Mouse (Mus musculus) fibroblast of lung, adult 2 months (primary cell): ENCODE data around the gene Zbtb20.

Experiments
- DNase-seq: peaks from one replicate; pipeline ENCODE4 v3.0.0-alpha.2; 2011; ENCODE audit warnings: low read depth

The Zbtb20 gene

DNA sequence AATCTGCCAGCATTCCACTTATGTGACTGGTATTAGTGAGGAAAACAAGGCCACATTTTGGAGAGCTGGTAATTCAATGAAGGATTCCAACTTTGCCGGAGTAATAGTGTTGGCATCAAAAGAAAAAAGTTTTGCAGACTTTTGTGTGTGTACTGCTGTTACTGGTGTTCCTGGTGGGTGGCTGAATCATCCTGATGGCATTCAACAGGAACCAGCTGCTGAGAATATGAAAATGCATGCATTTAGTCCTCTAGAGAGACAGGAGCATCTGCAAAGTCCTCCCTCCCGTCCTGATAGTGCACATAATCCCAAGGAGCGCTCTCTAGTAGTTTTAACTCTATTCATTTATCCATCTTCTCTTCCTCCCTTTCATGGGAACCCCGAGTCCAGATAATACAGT, 639.9 kb downstream of the Zbtb20 start:
- DNase-seq = no peak

DNA sequence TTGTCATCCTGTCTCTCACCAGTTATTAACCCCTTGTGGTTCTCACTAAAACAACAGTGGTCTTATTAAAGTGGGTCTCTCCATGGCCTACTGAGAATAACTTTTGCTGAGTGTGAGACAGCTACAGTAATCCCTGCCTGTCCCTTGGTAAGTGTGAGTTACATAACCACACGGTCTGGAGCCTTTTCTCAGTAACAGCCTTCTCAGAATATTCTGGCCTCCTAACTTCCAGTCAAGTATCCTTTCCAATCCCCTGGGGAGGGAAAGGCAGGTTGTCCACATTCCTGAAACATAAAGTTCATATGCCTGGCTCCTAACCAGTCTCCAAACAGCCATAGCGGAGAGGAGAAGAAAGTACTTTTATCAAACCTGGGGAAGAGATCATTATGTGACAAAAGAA, 644.6 kb downstream of the Zbtb20 start:
- no peak for DNase-seq

DNA sequence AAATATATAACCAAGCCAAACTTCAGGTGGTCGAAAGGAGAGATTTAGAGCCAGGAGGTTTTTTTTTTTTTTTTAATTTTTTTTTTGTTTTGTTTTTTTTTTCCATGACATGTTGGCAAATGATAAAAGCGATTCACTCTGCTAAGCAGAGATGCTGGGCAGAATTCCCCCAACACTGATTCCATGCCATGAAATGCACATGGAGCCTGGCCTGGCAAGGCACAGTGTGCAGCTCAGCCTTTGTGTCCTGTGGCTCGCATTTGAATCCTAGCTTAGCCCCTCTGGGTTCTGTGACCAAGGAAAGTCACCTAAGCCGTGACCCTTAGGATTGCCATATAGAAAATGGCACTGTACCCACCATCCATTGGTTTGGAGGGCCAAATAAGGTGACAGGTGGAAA, 646.8 kb downstream of the Zbtb20 start:
- no peak for DNase-seq

DNA sequence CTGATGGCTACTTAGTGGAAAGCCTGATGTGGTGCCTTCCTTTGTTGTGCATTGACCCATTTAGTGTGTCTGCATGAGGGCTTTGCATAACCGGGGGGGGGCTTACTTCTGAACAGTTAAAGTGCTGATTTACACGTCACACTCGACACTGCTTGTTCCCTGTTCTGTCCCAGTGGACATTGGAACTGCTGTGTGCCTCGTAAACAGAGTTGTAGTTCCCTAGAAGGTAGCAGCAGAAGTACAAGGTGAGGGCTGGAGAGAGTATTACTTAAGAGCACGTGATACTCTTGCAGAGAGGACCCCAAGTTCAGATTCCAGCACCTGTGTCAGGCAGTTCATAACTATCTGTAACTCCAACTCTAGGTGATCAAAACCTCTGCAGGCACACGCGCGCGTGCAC, 648.5 kb downstream of the Zbtb20 start:
- DNase-seq = no peak

DNA sequence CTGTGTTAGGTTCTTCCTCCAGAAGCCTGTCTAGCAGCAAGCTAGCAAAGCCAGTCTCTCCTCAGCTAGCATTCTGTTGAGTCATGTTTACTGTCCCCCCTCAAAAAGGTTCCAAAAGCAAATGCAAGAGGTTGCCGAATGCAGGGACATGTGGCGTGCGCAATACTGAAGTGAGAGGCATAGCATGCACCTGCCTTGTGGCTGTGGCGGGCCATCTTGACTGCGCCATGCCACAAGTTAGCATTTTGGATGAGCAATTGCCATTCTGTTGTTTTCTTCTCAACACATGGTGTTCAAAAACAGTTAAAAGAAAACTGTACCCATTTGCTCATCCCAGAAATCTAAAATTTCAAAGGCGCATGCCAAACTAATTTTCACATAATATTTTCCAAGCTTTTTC, 649.9 kb downstream of the Zbtb20 start:
- DNase-seq = no peak

DNA sequence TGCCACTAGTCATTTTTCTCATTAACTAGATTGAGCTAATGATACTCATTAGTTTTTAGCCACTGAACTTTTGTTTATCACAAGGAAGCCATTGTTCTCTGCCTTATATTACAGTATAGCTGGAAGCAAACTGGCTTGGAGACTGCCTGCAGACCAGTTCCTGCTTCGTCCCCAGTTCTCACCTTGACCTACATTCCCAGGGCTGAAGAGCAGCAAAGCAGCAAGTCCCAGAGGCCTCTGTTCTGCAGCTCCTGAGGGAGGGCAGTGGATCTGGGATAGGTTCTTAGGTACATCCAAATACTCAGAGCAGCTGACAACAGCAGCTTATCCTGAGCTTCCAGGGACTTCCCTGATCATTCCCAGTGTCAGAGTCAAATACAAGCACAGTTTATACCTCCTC, 652.6 kb downstream of the Zbtb20 start:
- DNase-seq = no peak

DNA sequence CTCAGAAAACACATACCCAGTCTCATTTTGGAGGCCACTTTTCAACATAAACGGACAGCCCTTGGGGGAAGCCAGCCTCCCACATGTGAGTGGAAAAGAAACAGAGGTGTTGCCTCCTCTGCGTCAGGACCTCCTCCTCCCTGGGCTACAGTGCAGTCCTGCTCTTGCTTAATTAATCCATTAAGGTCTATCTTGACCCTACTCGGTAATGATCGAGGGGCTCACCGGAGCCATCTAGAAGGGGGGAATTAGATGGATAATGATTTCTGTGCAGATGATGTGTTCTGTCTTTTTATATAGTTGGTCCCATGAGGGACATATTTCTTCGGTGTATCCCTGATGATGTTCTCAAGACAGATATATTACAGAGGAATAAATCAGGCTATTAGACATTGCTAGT, 655.6 kb downstream of the Zbtb20 start:
- no peak for DNase-seq

DNA sequence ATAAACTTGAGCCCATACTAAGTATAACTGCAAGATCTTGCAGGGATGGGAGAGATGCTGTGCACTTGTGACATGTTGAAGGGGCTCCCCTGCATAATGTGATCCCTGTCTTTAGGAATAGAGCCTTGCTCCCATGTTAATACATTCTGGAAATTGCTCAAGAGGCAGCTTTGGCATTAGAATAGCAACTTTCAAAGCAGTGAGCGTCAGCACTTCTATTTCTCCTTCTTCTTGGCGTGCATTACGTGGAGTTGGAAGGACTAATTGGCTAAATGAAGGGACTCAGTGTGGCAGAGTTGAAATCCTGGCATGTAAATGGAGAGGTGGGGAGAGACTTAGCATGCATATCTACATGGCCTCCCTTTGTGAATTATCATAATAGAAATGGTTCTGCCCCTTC, 658.4 kb downstream of the Zbtb20 start:
- no peak for DNase-seq

DNA sequence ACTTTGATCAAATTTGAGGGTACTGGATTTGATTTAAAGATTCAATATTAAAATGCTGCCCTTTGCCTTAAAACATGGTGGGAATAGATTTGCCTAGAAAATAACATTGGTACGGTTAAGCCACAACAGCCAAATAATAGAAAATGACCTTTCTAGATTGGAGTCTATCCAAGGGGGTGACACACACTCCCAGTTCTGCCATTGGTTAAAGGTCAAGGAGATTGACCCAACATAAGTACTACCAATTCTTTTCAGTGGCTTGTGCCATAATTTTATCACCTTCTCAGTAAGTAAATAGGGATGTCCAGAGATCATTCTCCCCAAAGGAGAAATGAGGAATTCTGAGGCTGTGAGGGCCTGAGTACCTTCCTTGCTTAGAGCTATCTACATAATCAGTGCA, 660.2 kb downstream of the Zbtb20 start:
- DNase-seq = no peak

DNA sequence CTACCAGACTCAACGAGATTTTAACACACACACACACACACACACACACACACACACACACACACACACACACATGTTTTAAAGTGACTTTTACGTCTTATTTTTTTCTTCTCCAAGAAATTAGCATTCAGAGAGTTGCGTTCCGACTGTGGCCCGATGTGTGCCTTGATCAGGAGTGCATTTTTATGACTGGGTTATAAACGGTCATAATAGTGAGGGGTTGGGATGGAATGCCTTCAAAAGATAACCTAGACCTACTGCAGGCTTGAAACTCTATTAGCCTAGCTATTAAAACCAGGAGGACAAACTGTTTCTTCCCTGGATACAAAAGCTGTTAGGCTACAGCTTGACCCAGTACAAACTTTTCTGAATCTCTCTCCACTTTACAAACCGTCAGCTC, 661.5 kb downstream of the Zbtb20 start:
- DNase-seq = no peak

DNA sequence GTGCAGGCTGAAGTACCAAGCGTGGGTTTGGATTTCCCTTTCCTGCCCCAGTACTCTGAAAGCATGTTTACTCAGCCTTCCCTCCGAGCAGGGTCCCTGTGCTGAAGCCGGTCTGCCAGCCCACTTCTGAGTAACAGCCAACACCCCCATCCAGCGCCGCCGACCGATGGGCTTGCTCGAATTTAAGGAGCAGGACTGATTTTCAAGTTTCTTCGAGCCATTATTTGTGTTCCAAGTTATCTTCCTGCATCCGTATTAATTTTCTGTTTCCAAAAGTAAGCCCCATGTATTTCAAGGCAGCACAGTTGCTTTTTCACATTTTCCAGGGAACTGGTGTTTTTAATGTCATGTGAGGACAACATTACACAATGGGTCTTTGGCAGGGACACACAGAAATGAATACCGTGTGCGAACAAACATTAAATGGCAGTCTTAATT, 664.0 kb downstream of the Zbtb20 start:
- DNase-seq = no peak

DNA sequence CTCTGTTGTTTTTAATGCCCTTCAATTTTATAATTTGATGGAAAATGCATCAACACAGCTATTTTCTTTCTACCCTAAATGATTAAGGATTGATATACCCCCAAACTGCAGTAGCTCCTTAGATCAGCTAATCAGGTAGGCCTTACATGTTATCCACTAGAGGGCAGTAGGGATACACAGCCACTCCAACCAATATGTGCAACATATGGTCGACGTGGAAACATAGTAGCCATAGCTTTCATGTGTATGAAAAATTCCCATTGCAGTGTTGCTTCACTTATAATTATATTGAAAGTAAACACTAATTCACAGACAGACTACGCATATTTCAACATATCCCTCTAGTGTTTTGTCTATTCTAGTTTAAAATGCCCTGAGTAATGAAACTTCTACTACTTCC, 664.4 kb downstream of the Zbtb20 start:
- DNase-seq = no peak

DNA sequence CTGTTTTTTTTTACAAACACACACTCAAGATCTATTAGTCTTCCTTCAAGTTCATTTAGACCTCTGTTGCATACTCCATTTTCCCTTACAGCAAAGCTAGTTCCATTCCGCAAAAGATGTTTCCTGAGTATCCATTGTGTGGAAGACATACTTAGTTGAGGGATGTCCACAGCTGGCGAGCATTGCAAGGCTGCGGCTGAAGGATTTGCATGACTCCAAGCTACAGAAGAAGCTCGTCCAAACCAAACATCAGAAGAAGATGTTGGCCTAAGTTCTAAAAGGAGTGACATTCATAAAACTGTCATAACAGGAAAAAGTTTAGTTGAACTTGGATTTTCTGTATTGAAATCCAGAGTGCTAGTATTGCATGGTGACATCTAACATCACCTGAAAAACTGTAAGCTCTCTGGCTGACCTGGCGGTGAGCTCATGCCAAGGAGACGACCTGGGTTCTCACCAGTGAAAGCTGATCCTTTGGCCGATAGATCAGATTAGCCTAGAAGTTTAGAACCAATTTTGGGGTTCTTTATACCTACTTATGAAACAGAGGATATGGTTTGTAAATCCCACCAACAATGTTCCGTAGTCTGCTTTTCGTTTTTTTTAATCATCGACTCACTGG, 665.0 kb downstream of the Zbtb20 start:
- no peak for DNase-seq

DNA sequence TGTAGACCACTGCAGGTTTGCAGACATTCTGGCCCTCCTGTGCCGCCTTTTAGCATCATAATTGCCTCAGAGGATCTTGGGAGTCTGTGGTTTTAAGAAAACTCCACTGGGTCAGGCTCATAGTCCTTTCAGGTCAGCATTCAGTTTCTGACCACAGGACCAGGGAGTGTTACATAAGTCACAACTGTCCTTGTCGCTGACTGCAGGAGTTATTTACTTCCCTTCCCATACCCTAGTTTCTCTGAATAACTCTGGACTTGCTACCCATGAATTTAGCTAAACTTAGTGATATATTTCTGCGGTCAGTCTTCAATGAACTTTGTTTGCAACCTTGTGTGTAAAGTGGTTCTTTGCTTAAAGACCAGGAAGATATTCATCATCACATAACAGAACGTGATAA, 669.6 kb downstream of the Zbtb20 start:
- DNase-seq = no peak

DNA sequence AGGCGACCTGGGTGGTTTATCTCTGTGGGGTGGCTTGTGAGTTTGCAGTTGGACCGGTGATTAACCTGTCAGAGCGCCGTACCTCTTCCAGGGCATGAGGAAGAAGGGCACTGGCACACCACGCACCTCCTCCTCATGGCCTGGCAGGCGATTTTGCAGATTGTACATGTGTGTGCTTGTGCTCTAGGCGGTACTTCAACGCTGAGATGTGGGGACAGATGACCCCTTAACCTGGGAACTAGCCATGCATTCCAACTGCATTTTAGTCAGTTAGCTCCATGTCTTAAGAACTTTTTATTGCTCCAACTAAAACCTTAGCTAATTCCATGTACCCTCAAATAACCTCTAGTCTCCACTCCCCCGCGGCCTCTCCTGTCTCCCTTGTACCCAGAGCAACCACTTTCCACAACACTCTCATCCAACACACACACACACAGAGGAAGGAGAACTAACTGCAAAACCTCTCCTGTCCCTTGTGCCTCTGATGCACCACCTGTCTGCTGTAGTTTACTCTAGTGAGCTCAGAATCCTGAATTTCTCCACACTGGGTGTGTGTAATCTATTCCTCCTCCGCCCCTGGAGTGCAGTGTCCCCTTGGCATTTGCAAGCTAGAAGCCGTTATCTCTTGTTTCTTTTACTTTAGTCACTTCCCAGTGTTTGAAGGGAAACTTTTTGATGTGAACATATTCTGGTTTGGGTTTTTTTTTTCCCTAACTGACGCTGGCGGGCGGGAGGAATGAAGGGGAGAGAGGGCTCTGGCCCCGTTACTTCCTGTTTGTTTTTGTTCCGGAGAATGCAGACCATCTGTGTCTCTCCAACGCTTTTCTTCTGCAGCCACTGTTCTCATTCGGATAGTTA, 671.9 kb downstream of the Zbtb20 start:
- no peak for DNase-seq

DNA sequence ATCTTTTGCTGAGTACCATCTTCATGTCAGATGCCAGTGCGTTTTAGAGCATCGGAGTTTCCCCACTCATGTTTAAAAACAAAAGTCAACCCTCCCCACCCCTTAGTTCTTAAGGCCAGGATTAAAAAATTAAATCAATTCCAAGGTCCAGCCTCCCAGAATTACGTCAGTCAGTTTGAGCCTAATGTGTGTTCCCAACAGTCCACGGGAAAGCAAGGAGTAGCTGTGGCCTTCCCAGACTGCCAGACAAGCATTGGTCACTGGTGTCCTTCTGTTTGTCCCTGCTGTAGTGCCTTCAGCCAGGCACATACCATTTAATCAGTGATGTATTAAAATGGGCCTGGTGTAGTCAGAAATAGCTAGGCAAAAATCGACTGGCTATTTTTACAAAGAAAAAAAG, 673.1 kb downstream of the Zbtb20 start:
- no peak for DNase-seq

DNA sequence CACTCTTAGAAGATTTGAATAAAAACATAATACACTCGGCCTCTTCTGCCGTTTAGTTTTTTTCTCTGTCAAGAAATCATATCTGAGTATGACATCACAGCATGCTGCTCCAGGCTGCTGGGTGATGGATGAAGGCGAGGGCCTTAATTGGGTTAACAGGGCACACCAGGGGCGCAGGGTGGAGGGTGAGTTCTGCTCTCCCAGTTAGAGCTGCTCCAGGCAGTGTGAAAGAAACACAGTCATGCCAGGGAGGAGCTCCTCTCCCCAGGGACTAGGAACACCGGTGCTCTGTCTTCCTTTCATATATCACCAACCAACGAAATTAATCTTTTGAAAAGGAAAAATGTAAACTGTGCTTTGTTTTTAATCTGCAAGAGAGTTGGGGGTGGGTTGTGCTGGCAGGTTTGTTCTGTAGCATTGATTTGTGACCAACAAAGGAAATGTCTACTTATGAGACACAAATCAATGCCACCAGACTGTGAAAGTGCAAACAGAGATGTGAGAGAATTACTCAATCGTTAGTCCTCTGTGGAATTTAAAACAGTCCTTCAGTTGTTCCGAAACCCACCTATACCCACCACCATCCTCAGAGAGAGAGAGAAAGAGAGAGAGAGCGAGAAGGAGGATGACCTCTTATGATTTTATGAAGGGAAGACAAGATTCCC, 673.9 kb downstream of the Zbtb20 start:
- DNase-seq = no peak

DNA sequence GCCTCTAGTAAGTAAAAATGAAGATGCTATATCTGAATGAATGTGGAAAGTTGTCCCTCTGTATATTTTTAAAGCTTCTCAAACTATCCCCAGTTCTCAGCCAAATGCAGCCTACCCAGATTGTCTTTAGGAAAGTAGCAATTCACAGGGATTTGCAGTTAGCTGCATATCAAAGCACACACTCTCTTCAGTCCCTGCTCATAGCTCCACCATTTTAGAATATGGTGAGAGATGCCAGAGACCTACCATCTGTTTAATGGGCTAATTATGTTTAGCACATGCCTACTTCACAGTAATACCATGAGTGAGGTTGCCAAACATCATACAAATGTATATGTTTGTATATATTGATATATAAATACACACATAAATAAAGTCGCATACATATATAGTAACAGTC, 676.8 kb downstream of the Zbtb20 start:
- DNase-seq = no peak

DNA sequence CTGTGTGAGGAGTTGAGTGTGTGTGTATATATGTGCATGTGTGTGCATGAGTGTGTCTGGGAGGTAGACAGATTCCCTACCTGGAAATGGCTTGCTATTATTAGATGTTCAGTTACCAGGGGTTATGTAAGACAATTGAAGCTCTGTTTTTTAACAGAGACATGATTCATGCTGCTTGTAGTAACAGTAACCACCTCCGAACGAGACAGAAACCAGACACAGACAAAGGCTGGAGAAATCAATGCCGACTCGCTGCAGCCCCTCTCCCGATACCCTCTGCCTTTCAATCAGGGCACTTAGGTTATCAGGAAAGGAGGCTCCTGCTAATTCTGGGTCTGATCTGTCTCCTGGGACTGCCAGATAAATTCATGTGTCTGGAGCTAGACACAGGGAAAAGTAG, 681.7 kb downstream of the Zbtb20 start:
- DNase-seq = no peak

DNA sequence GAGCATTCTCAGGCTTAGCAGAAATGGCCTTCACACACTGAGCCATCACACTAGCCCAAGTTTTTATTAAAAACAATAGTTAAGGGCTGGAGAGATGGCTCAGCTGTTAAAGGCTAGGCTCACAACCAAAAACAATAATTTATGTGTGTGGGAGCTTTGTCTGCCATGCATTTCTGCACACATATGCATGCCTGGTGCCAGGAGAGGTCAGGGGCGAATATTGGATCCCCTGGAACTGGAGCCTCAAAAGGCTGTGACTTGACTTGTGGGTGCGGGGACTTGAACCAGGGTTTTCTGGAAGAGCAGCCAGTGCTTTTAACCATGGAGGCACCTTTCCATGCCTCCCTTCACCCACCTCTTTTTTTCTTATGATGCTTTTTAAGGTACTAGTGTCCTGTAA, 685.6 kb downstream of the Zbtb20 start:
- DNase-seq = no peak

DNA sequence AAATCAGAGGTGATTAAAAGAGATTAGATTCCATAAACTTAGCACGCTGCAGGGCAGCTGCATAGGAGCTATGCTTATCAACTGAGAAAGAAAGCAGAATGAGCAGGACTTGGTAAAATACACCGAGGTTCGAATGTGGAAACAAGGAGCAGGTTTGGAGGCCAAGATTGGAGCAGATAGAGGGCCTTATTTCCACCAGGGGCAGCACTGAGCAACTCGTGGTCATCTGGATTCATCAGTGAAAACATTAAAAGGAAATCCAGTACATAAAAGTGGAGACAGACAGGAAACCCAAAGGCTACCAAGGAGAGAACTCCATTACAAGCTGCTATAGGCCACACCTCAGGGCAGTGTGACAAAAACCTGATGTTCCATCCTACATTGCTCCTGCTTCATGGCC, 686.3 kb downstream of the Zbtb20 start:
- DNase-seq = no peak

DNA sequence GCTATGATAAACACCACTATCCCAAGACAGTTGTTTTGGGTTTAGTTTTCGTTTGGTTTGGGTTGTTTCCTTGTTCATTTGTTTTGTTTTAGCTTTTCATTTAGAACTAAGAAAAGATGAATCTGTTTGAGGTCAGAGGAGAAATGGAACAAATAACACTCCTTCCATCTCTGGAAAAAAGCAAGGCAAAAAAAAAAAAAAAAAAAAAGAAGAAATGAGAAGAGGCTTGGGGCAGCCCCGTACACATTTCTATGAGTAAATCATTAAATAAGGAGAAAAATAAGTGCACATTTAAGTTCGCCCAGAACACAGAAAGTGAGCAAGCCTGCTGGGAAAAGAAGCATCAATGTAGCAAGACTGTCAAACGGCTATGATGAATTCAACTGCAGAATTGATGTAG, 690.2 kb downstream of the Zbtb20 start:
- DNase-seq = no peak

DNA sequence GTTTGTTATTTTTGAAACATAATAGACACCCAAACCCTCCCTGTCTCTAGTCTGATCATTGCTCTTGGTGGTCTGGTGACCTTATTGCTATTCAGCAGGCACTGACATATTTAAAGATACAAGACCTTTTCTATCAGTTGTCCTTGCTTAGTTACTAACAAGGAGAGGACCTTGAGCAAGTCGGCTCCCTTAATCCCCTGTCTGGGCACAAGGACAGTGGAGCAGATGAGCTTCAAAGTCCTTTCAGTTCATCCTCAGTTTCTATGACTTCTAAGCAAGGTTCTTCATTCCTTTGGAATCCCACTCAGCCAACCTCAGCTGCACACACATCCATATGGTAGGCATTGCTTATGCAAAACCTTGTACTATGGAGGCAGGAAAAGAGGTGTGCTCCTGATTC, 690.8 kb downstream of the Zbtb20 start:
- DNase-seq = no peak
